Mouse (Mus musculus): ENCODE data around the gene Dnase1.
"Not testable (repeated sequence)": the region's sequence is repeated elsewhere in the genome, so short reads cannot be mapped to it uniquely, and the experiment has no call there.

Gene Dnase1

DNA sequence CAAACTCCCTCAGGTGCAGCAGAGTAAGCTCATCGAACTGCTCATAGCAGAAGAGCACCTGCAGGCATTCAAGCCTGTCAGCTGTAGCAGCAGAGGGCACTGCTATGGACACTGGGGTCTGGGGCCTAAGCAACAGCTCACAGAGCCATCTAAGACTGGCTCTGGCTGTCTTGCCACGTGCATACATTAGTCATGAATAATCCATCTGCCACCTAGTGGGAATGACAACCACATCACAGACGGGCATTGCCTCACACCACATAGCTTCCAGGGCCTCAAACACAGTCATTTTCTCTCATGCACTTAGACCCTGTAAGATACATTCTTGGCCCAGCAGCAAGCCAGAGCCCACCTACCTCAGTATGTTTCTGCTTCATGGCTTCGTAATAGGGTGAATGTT is 8.8 kb downstream of the Dnase1 start:
- no peak for DNase-seq (ENCODE audit: low spot score)

DNA sequence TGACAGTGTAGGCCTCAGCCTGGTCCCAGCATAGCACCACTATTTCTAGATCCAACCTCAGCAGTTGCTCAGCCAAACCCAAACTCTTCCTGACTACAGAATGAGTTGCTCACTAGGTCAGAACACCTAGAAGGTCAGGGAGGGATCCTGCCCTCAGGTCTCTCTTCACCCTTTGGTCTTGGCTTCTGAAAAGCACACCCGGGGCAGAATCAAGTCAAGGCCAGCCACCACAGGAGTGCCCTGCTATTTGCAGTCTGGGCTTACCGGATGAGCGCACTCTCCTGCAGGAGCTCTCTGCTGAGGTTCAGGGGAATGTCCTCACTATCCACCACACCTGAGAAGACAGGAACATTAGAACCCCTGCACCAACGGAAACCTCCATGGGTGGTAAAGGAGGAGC is 15.9 kb downstream of the Dnase1 start:
- DNase-seq (ENCODE audit: low spot score): no peak

DNA sequence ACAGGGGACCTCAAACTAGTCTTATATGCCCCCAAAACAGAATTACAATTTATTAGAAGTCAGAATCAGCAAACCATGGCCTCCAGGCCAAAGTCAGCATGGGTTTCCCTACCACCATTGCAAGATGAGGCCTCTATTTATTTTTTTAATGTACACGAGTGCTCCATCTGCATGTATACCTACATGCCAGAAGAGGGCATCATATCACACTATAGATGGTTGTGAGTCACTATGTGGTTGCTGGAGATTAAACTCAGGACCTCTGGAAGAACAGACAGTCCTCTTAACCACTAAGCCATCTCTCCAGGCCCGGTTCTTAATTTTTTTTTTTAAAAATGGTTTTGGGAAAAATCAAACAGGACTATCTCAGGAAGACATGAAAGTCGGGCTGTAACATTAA is 17.1 kb downstream of the Dnase1 start:
- no peak for DNase-seq (ENCODE audit: low spot score)

DNA sequence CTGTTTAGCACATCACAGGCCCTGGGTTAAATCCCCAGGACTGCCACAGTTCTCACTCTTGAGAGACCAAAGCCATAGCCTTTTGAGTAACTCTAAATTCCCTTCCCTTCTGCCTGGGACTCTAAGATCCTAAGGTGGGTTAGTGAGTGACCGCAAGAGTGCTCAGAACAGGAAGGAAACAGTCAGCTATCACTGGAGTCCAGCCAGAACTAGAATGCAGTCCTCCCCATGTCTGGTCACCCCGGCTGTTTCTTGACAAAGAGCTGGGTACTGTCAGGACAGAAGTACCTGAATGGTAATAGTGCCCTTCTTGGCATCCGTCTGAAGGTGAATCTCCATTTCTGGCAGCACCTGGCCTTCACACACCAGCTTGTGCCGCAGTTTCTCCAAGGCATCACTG is 28.2 kb downstream of the Dnase1 start:
- DNase-seq (ENCODE audit: low spot score): no peak

DNA sequence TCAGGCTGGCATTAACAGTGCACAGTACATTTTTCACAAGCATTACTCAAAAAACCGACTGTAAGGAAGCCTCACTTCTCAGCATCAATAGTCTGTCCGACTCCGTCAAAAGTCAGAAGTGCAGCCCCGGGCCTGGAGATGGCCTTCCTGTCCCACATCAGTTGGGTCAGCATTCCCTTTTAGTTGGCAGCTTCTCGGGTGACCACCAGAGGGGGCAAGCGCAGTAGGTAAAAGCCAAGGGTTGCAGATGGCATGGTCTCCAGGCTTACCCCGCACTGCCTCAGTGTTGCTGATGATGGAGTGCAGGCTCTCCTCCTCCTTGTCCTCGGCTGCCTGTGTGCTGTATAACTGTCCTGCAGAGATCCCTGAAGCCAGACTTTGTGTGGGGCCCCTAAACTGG is 31.8 kb downstream of the Dnase1 start:
- DNase-seq (ENCODE audit: low spot score): peak; percentile 72

DNA sequence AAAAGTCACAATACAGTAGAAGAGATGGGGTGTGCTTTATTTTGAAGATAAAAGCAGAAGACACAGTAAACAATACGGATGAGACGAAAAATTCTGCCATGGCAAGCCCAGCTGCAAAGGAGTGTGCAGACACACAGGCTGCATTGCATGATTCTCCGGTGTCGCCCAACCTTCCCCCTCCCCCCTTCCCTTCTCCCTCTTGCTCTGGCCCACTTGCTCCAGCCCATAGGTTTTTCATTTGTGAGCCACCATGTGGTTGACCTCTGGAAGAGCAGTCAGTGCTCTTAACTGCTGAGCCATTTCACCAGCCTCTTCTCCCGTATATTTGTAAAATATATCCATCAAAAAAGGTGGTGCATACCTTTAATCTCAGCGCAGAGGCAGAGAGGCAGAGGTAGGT is 37.6 kb downstream of the Dnase1 start:
- peak; percentile 10 for DNase-seq (ENCODE audit: low spot score)

DNA sequence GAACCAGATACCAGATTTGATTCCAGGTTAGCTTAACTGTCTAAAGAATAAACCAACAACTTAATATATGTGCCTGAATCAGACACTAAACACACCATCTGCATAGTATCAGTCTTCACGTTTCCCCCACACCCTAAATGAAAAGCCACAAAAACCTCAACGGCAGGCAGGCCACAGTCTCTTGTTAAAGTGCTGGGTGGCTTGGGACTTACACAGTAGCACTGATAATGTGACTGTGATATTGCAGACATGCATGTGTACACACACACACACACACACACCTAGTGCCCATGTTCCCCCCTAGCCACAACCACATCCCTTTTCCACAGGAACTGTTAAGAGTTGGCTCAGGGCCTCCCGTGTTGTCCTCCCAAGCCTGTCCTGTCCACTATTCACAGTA is 38.1 kb downstream of the Dnase1 start:
- no peak for DNase-seq (ENCODE audit: low spot score)

DNA sequence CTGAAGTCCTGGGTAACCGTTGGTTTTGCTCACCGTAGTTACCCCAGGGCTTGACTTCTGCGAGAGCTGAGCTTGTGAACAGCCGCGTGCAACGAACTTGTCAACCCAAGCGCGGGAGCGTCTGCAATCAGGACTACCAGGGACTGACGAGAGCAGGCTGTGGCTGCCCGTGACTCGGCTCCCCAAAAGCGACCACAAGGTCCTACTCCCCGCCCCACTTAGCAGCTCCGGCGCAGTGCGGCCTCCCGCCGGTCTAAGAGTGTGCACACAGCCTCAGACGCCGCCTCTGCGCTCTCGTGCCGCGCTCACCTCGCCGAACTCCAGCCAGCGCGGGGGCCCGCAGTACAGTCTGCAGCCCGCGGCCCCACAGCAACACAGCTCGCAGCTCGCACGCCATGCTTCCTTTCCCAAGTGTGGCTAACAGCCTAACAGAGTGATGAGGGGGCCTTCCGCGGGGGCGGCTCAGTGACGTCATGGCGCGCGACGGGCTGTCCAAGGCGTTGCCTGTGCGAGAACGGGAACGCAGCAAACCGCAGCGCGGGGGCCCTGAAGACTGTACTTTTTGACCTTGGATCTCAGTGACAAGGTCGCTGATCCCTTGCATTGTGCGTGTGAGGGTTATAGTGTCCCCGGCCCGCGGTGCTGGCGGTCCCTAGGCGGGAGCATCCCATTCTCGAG is 40.8 kb downstream of the Dnase1 start, which contains the start of gene Trap1:
Trap1 (minus strand) TSS at position 444 of the 678 bp plus-strand sequence.
- DNase-seq (ENCODE audit: low spot score): peak; percentile 91

DNA sequence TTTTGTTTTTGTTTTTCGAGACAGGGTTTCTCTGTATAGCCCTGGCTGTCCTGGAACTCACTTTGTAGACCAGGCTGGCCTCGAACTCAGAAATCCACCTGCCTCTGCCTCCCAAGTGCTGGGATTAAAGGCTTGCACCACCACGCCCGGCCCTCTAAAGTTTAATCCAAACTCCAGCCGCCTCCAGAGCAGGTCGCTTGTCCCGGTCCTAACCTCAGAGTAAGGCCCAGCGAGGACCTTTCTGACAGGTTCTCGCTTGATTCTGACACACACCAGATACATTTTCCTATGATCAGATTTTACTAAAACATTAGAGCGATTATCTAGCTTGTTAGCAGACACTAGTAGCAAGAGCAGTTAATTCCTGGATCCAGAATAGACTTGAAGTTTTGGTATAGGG is 41.6 kb downstream of the Dnase1 start:
- not testable (repeated sequence) for DNase-seq (ENCODE audit: low spot score)

DNA sequence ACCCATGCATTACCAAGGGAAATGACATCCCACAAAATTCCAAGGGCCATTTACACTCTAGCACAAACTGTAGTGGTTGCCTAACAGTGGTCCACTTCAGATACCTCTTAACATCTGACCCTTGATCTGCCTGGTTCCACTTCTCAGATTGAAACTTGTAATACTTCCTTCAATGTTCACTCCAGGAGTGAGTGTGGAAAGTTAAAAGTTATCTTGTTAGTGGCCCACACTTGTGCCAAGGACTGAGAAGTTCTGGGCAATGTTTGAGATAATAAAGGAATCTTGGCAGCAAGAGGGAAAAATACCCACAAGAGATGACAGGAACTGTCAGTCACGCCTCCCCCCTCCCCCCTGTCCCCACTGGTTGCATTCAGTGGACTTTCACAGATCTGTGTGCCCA is 42.9 kb downstream of the Dnase1 start:
- no peak for DNase-seq (ENCODE audit: low spot score)

DNA sequence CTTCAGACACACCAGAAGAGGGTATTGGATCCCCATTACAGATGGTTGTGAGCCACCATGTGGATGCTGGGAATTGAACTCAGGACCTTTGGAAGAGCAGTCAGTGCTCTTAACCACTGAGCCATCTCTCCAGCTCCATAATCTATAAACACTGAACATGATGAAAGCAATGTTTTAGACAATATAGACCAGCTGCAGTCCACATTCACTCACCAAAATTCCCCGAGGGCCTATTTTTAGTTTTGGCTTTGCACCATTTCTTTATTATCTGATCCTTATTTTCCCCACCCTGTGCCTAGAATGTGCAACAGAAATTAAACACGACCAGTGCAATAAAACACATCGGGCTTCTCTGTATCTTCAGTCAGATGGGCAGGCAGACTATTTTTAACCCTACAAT is 43.7 kb downstream of the Dnase1 start:
- not testable (repeated sequence) for DNase-seq (ENCODE audit: low spot score)

DNA sequence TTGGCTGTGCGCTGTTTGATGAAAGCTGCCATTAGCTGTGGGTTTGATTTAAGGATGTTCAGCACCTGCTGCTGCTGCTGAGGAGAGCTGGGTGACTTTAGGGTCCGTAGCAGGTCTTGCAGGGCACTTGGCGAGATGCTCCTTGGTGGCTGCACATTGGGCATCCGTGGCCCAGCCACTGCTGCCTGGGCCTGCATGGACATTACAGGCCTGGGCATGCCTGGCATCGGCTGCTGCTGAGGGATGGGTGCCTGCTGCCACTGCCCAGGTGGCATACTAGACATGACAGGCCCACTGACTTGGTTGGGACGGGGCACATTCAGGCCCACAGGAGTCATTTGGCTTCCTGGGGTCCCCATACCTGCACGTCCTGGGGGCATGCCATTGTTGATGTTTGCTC is 48.3 kb downstream of the Dnase1 start:
- no peak for DNase-seq (ENCODE audit: low spot score)

DNA sequence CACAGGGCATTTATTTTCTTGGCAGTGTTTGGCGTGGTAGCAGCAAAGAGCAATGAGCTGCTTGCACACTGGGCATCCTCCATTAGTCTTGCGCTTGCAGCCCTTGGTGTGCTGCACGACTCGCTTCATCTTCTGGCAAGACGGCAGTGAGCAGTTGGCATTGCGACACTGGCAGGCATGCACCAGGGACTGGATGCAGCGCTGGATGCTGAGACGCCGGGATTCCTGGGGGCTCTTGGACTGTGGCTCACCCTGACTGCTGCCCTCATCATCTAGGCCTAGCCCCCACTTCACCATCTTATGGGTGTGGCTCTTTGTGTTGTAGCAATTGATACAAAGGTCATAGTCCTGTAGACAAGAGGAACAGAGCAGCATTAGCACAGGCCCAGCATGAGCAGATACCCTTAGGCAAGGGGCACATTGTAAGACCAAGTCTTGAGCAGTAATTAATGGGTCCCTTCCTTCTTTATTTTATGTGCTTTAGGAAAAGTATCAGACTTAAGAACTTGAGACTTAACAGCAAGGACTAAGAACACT is 49.2 kb downstream of the Dnase1 start:
- no peak for DNase-seq (ENCODE audit: low spot score)

DNA sequence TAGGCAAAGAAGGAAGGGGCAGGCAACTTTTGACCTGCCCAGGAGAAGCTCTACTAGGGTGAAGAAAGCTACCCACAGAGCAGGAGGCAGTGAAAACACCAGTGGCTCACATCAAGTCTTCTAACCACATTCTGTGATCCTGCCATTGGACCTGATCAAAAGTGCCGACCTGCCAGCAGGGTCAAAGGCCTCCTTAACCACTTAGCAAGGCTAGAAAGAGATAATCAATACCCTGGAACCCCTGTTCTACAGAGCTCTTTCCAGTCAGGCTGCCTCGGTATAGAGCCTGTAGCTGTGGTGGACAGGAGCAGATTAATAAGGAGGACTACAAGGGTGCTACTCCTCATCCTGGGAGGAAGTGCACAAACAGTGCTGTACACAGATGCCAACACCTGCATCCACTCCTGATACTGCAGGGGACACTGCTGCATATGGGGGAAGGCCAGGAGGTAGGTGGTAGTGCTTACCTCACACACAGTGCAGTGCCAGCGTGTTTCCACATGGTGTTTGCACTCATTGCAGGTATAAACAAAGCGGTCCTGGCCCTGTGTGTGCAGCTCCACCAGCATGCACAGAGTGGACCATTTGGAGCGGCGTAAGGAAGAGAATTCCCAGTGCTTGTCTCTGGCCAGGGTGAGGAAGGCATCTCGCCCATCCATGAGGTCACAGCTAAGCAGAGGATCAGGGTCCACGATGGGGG is 50.6 kb downstream of the Dnase1 start:
- DNase-seq (ENCODE audit: low spot score): no peak
